Mouse (Mus musculus) testis, adult 2 months (tissue): ENCODE data around the gene Gpr161. TPM values are rescaled to one million over a fixed set of nuclear protein-coding genes. Genes with fewer than 3 reads are reported as not detected.
"Not testable (repeated sequence)": the region's sequence is repeated elsewhere in the genome, so short reads cannot be mapped to it uniquely, and the experiment has no call there.

Experiments
- H3K27ac ChIP-seq: fragments of 200-500 bp; 2 replicates; pipeline ENCODE4 v1.5.1; 2012; ENCODE audit warnings: low read depth, low read length; ENCODE audit not compliant: control insufficient read depth, insufficient read depth
- H3K27me3 ChIP-seq: fragments of 200-500 bp; 2 replicates; pipeline ENCODE4 v1.6.1; 2012; ENCODE audit warnings: mild to moderate bottlenecking, low read length, moderate library complexity; ENCODE audit not compliant: control insufficient read depth, insufficient read depth
- H3K36me3 ChIP-seq: fragments of 200-500 bp; 2 replicates; pipeline ENCODE4 v1.6.1; 2012; ENCODE audit warnings: mild to moderate bottlenecking, low read length; ENCODE audit not compliant: control insufficient read depth, insufficient read depth
- H3K4me1 ChIP-seq: fragments of 200-500 bp; 2 replicates; pipeline ENCODE4 v1.6.1; 2012; ENCODE audit warnings: low read length; ENCODE audit not compliant: control insufficient read depth, insufficient read depth
- H3K4me3 ChIP-seq: fragments of 200-500 bp; 2 replicates; pipeline ENCODE4 v1.5.1; 2012; ENCODE audit warnings: low read depth, mild to moderate bottlenecking, low read length, moderate library complexity, mixed read lengths; ENCODE audit not compliant: control insufficient read depth
- CTCF ChIP-seq: fragments of 200-500 bp; IDR thresholded peaks from 2 replicates; pipeline ENCODE4 v1.5.1; 2012; ENCODE audit warnings: low read depth, mild to moderate bottlenecking, inconsistent platforms, low read length, moderate library complexity; ENCODE audit not compliant: control insufficient read depth, insufficient read depth, insufficient replicate concordance
- POLR2A ChIP-seq: fragments of 200-500 bp; IDR thresholded peaks from 2 replicates; pipeline ENCODE4 v1.6.1; 2012; ENCODE audit warnings: low read depth, mild to moderate bottlenecking, inconsistent platforms, low read length, moderate library complexity; ENCODE audit not compliant: control insufficient read depth
- polyA plus RNA-seq: library from polyadenylated mRNA; depleted of rRNA; stranded (reverse); fragments of >200 nt; gene quantifications from 2 replicates; pipeline ENCODE4 v1.2.3, GENCODE M21; 2012

Gpr161 gene
- polyA plus RNA-seq, 1 experiment, result 0.59 TPM

GRCm38 (mm10) chr1:165320141-165320934 lies 24.7 kb downstream of the Gpr161 start:
- no peaks in the 10 kb centered on the region for H3K36me3 ChIP-seq
- no peak overlapping the region for H3K27ac ChIP-seq
- H3K27me3 ChIP-seq, result no peaks in the 10 kb centered on the region
- no peak for TF ChIP-seq POLR2A
- TF ChIP-seq CTCF, result peak; percentile 81; the same call in 1 of the 2 replicates
- no peaks in the 10 kb centered on the region for H3K4me1 ChIP-seq
- no peak overlapping the region for H3K4me3 ChIP-seq

DNA sequence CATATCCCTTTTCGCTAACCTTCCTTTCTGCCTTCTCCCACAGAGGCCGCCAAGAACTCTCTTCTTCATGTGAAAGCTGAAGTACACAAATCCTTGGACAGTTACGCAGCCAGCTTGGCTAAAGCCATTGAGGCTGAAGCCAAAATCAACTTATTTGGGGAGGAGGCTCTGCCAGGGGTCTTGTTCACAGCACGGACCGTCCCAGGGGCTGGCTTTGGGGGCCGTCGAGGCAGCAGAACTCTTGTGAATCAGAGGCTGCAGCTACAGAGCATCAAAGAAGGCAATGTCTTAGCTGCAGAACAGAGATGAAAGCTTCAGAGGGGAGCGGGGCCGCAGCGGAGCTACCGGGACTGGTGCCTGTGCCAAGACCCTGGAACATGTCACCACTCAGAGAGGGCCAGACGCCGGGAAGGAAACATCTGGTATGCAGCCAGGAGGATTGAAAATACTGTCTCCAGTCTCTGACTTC lies 25.8 kb downstream of the Gpr161 start:
- TF ChIP-seq CTCF (no peak), POLR2A (no peak)
- Histone ChIP-seq H3K27ac (no peak overlapping the region), H3K4me3 (no peak overlapping the region), H3K4me1 (no peaks in the 10 kb centered on the region), H3K36me3 (no peaks in the 10 kb centered on the region), H3K27me3 (no peaks in the 10 kb centered on the region)

GRCm38 (mm10) chr1:165321891-165322290 lies 26.3 kb downstream of the Gpr161 start:
- no peak for TF ChIP-seq POLR2A
- TF ChIP-seq CTCF, result no peak
- Histone ChIP-seq H3K27ac (no peak overlapping the region), H3K27me3 (no peaks in the 10 kb centered on the region), H3K4me1 (no peaks in the 10 kb centered on the region), H3K4me3 (no peak overlapping the region), H3K36me3 (no peaks in the 10 kb centered on the region)

- Histone ChIP-seq H3K4me3 (no peak overlapping the region), H3K36me3 (no peaks in the 10 kb centered on the region), H3K4me1 (no peaks in the 10 kb centered on the region), H3K27ac (no peak overlapping the region), H3K27me3 (no peaks in the 10 kb centered on the region)
- TF ChIP-seq CTCF, result no peak
- TF ChIP-seq POLR2A, result no peak
These were observed 27.3 kb downstream of the Gpr161 start for GRCm38 (mm10) chr1:165322934-165323333.

GRCm38 (mm10) chr1:165327370-165327769 lies 31.8 kb downstream of the Gpr161 start:
- H3K27me3 ChIP-seq, result no peaks in the 10 kb centered on the region
- no peak overlapping the region for H3K4me3 ChIP-seq
- TF ChIP-seq CTCF (no peak), POLR2A (no peak)
- H3K4me1 ChIP-seq, result no peaks in the 10 kb centered on the region
- H3K27ac ChIP-seq, result no peak overlapping the region
- H3K36me3 ChIP-seq, result no peaks in the 10 kb centered on the region

DNA sequence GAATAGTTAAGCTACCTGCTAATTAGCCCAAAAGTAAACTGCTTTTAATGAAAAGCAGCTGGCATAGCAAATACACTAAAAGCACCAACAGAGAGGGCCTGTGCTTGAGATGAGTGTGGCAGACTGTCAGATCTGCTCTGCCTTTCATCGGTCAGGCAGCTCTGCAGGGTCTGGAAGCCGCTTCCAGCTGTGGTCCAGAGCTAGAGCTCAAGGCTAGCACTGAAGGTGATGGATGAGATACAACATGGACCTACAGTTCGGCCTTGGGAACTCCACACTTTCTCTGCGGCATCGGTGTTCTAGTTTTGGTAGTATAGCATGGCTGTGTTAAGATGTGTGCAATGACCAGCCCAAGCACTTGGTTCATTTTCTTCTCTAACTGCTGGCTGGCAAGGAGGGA lies 32.2 kb downstream of the Gpr161 start:
- TF ChIP-seq CTCF, result no peak
- TF ChIP-seq POLR2A, result no peak
- no peak overlapping the region for H3K27ac ChIP-seq
- H3K4me1 ChIP-seq, result no peaks in the 10 kb centered on the region
- H3K4me3 ChIP-seq, result no peak overlapping the region
- H3K27me3 ChIP-seq, result no peaks in the 10 kb centered on the region
- no peaks in the 10 kb centered on the region for H3K36me3 ChIP-seq

DNA sequence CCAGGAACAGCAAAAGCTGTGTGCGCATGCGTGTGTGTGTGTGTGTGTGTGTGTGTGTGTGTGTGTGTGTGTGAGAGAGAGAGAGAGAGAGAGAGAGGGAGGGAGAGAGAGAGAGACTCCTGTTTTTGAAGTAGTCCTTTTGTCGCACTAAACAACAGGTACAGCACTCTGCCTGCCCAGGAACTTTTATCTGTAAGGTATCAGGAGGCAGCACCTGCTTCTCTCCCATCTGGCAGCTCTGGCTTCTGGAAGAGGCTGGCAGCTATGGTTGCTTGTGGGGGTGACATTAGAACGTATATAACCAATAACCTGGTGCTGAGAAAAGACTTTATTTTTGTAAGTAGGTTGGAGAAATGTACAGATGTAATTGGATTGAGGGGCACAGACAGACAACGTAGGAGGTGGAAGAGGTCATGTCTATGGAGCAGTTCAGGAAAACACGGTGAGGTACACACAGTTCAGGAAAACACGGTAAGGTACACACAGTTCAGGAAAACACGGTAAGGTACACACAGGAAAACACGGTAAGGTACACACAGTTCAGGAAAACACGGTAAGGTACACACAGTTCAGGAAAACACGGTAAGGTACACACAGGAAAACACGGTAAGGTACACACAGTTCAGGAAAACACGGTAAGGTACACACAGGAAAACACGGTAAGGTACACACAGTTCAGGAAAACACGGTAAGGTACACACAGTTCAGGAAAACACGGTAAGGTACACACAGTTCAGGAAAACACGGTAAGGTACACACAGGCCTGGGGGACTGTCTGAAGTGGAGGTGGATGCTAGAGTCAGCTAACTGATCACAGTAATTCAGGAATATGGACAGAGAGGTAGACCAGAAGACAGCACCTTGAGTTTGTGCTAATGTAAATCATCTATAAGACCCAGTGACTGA lies 33.0 kb downstream of the Gpr161 start:
- not testable (repeated sequence) for H3K4me3 ChIP-seq, H3K27ac ChIP-seq, H3K27me3 ChIP-seq, H3K36me3 ChIP-seq, H3K4me1 ChIP-seq
